Mouse (Mus musculus): ENCODE data around the gene Dtx2.
A peak's percentile ranks its signal among the peaks of the same experiment; 100 is the strongest.

The Dtx2 gene

DNA sequence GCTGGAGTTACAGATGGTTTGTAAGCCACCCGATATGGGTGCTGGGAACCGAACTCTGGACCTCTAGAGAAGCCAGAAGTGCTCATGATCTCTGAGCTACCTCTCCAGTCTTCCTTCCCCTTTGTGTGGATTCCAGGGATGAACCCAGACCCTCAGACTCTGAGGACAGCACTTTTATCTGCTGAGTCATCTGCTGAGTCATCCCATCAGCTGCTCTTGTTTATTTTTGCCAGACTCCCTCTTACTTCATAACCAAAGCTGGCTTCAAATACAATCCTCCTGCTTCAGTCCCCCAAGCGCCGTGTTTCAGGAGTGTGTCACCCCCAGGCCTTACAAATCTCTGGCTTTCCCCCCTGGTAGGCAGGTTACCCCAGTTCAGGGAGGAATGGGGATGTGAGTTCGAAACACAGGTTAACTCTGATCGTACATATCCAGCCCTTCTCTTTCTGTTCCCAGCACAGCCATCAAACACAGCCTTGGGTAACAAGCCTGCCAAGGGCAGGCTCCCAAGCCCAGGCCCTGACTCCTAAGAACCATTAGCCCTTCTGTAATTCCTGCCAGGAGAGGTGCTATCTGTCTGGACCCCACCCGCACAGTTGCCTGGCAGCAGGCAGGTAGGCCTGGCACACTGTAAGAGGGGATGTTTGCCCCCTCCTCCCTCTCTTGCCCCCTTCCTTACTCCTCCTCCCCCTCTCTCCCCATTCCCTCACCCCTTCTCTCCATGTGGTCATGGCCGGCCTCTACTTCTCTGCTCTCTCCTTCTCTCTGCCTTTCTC lies 18.5 kb upstream of the Dtx2 start:
- DNase-seq (ENCODE audit: low spot score), result no peak

DNA sequence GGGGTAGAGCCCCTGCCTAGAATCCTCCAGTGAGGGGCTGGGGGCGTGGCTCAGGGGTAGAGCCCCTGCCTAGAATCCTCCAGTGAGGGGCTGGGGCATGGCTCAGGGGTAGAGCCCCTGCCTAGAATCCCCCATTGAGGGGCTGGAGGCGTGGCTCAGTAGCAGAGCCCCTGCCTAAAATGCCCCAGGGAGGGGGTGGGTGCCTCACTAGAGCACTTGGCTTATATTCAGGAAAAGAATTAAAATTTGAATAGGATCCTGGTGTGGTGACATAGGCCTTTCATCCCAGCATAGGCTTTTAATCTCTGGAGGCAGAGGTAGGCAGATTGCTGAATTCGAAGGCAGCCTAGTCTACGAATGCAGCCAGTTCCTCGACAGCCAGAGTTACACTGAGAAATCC lies 15.2 kb upstream of the Dtx2 start:
- no peak for DNase-seq (ENCODE audit: low spot score)

DNA sequence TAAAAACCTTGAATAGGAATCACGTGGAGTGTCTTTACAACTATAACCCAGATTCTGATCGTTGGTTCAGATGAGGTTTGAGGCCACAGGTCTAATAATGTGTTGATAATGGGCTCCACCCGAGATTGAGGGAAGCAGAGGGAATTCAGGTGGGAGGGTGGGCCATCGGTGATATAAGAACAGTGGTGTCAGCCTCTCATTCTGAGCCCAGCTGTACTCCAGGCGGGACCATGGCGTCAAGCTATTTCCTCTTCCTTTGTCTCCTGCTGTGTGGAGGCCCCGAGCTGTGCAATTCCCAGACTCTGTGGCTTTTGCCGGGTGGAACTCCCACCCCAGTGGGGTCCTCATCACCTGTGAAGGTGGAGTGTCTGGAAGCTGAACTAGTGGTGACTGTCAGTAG lies 14.7 kb upstream of the Dtx2 start, which contains the start of gene Zp3:
TSS of gene Zp3 (plus strand) at position 196 of the 400 bp plus-strand sequence.
- DNase-seq (ENCODE audit: low spot score), result no peak

DNA sequence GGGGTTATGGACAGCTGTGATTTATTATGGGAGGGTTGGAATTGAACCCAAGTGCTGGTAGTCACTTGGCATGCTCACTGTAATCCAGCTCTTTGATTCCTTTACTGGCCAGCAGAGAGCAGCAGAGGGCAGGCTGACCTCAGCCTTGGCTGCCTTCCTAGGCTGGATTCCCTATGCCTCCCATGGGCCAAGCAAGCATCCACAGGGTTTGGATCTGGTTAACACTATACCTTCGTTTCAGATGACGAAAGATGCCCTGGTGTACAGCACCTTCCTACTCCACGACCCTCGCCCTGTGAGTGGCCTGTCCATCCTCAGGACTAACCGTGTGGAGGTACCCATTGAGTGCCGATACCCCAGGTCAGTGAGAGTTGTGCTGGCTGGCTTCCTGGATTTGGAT lies 12.2 kb upstream of the Dtx2 start:
- DNase-seq (ENCODE audit: low spot score), result peak; percentile 38

DNA sequence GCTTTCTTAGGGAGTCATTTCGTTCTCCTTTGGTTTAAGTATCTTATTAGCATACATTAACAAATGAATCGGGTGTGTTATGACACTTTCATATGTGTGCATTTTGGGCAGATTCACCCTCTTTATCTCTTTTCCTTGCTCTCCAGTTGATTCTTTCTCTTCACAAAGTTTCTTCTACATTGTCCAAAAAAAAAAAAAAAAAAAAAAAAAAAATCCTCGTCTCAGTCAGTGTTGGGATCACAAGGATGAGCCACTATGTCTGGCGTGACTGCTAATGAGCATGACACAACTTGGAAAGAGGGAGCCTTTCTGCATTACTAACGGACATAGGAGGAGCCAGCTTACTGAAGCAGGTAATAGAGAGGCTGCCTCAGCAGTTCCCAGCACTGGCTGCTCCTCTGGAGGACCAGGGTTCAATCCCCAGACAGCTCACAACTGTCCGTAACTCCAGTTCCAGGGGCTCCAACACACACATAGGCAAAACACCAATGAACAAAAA lies 10.0 kb upstream of the Dtx2 start:
- no peak for DNase-seq (ENCODE audit: low spot score)

DNA sequence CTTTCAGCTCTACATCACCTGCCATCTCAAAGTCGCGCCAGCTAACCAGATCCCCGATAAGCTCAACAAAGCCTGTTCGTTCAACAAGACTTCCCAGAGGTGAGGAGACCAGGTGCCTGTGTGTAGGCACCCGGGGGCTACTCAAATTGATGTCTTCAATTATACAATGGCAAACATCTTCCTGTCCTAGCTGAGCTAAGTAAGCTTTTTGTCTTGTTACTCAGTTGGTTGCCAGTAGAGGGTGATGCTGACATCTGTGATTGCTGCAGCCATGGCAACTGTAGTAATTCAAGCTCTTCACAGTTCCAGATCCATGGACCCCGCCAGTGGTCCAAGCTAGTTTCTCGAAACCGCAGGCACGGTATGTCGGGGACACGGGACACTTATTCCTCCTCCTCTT lies 7.4 kb upstream of the Dtx2 start:
- no peak for DNase-seq (ENCODE audit: low spot score)

DNA sequence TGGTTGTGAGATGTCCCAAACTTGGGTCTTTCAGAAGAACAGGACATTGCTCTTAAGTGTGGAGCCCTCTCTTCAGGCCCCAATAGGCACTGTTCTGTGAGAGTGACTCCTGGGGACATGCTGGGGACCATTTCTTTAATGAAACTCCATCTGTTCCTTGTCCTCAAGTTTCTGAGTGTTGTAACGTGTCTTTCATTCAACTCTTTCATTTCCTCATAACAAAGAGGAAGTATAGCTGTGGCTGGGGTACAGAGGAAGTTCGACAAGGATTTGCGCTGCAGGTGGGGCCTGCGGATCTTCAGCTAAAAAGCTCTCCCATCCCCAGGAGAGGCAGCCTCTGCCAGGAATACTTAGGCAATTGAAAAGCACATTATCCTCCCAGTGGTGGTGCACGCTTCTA lies 4.0 kb upstream of the Dtx2 start:
- DNase-seq (ENCODE audit: low spot score), result no peak

DNA sequence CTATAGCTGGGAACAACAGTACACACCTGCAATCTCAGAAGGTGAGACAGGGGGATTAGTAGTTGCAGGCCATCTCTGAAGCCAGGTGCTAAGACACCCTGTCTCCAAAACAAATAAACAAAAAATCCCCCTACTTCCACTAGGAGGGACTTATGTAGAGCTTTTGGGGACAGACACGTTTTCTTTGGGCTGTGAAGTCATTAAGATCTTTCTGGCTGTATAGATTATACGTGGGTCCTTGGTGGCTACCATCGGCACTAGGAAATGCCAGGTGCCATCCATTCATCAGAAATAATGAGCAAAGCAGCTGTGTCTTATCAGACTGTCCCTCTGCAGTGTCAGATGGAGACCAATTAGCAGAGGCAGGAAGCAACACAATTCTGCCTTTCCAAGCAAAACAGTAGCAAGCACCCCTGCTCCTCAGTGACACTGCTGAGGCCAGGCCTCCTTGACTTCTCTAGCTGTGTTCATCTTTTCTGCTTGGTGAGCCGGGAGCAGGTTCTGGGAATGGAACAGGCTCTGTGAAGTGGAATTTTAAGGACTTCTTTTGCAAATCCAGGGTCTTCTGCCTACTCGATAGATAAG lies 1.1 kb upstream of the Dtx2 start:
- DNase-seq (ENCODE audit: low spot score), result no peak

DNA sequence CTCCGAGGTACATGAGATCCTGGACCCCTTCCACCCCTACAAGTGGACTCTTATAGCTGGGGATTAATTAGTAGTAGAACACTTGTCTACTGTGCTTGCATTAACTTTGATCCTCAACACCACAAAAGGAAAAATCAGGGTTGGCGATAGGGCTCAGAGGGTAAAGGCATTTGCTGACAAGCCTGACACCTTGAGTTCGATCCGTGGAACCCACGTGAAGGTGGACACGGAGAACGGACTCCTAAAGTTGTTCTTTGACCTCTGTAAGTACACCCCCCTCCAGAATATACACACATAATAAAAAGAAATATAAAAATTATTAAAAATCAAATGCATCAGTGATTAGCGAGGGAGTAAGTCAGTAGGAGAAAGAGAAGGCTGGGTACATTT lies 270 bp upstream of the Dtx2 start:
- no peak for DNase-seq (ENCODE audit: low spot score)

DNA sequence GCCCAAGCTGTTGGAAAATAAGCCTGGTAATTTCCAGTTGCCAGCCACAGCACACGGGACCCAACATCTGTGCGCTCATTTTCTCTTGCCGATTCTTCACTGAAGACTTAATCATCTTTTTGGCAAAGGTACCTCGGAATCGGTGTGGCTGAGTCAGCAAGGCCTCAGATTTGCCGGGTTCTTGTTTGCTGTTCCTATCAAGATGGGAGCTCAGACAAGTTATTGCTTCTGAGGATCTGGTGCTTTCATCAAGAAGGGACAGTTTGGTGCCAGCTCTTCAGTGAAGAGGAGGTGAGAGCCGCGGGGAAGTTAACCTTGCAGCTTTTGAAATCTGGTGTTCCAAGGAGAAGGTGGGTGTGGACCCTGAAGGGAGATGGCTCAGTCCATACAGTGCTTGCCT lies 1.6 kb downstream of the Dtx2 start:
- DNase-seq (ENCODE audit: low spot score), result no peak

DNA sequence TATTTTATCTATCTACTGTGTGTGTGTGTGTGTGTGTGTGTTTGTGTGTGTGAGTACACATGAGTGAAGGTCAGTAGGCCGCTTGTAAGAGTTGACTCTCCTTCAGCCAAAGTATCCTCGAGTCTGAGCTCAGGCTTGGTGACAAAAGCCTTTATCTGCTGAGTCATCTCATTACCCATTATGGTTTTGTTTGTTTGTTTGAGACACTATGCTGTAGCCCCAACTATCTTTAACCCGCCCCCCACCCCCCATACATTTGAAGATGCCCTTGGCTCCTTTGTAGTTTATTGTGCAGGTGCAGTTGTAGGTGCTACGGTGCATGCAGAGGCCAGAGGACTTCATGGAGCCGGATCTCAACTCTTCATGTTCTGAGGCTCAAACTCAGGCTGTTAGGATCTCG lies 6.6 kb downstream of the Dtx2 start:
- DNase-seq (ENCODE audit: low spot score), result no peak

DNA sequence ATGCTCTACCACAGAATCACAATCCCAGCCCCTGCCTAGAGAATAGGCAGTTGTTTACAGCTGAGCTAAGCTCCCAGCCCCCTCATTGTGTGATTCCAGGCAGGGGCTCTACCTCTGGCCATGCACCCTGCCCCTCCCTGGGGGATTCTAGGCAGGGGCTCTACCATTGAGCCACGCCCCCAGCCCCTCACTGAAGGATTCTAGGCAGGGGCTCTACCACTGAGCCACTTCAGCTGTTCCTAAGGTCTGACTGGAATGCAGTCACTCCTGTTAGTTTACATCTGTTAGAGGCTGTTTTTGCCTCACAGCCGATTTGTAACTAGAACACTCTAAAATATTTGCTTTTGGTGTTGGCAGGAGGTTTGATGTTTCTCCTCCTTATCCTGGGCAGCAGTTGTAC lies 7.7 kb downstream of the Dtx2 start:
- no peak for DNase-seq (ENCODE audit: low spot score)

DNA sequence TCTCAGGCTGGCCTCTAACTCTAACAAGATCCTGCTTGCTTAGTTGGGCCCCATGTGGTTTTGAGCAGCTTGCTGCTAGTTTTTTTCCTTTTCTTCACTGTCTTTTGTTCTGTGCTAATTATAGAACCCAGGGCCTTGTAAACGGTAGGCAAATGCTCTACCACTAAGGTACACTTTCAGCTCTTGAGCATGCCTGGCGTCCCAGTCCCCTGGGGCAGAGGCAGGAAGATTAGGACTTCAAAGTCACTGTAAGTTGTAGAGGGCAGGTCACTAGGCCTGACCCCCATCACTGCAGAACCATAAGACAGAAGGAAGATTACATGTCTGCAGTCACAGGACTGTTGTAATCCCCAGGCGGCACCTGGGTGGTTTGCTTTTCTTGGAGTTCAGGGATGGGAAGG lies 8.2 kb downstream of the Dtx2 start:
- DNase-seq (ENCODE audit: low spot score), result no peak

DNA sequence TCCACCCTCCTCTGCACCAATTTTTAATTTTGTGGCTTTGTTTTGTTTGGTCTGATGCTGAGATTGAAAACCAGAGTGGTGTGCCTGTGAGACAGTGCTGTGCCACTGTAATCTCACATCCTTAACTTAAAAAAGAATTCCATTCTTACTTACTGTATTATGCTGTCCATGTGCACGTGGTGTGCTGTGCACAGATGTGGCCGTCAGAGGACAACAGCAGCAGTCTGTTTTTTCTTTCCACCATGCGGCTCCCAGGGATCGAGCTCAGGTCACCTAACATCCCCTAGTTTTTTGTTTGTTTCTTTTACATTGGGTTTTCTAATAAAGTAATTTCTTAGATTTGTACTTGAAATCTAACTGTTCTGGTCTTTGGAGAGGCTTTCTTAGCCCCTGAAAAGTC lies 9.9 kb downstream of the Dtx2 start:
- no peak for DNase-seq (ENCODE audit: low spot score)

DNA sequence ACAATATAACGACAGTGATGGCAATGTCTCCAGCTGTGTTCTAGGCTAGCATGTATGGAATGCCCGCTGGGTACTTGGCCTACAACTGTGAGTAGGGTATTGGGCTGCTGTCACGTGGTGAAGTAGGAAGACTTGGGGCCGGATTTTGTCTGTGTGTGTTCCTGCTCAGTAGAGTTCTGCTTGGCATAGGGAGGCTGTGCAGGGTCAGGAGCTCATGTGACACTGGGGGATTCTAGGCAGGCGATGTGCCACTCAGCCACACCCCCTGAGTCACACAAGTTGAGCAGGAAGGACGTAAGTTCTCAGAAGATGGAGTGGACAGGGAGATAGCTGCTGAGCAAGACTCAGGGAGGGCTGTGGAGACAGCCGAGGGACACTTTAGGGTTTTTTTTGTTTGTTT lies 13.1 kb downstream of the Dtx2 start:
- DNase-seq (ENCODE audit: low spot score), result no peak

DNA sequence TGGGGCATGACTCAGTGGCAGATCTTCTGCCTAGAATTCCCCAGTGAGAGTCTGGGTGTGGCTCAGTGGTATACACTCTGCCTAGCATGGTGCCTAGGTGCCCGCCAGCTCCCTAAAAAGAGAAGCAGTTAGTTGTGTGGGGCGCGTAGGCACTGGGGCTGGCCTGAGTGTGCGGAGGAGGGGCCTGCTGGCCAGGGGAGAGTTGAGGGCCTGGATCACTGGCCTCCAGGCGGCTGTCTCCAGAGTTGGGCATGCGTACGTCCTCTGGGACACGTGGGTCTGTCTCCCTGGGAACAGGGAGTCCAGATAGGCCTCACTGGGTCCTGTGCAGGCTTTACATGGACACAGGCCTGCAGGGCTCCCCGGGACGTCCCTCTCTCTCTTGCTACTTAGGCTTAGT lies 20.3 kb downstream of the Dtx2 start:
- no peak for DNase-seq (ENCODE audit: low spot score)

DNA sequence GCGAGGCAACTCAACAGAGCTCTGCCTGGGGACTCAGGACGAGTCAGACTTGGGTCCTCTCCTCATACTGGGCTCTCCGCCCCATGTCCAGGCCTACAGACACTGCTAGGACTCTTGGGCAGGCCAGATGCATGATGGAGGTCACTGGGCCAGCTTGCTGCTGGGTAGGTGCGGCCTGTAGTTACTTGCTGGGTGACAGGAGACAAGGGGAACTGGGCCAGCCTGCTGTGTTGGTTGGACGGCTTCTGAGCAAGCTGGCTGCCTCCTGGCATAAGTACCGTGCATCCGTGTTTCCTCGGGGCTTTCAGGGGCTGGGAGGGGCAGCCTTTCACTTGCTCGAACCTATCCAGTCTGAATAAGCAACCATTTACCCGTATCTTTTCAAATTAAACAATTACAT lies 21.0 kb downstream of the Dtx2 start:
- no peak for DNase-seq (ENCODE audit: low spot score)

DNA sequence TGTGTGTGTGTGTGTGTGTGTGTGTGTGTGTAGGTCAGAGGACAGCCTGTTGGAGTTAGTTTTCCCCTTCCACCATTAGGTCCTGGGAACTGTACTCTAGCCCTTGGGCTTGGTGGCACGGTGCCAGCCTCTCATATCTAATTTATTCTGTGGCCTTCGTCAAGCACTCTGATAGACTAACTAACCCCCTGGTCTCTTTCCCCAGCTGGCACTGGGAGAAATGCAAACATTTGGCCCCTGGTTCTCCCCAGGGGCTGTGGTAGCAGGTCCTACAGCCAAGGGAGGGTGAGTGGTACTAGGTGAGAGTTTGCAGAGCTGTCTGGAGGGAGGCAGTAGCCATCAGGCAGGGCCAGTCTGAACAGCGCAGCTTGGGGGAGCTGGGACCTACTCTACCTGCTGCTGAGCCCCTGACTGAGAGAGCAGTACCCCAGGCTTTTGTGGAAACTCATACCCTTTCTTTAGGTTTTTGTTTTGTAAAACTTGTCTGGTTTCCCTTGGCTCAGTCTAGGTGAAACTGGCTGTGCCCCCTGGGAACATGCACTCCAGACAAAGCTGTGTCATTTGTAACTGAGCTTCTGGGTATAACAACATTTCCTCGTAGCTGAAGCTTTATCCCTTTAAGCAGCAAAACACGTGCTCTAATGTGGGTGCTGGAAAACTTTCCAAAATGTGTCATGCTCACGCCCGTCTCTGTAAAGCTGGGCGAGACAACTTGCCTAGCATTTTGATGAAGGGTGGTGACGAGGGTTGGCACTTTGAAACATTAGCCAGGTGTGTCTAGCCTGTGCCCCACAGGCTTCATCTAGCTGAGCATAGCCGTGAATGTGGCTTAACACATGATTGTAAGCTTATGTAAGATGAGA lies 21.6 kb downstream of the Dtx2 start:
- DNase-seq (ENCODE audit: low spot score), result peak; percentile 29

DNA sequence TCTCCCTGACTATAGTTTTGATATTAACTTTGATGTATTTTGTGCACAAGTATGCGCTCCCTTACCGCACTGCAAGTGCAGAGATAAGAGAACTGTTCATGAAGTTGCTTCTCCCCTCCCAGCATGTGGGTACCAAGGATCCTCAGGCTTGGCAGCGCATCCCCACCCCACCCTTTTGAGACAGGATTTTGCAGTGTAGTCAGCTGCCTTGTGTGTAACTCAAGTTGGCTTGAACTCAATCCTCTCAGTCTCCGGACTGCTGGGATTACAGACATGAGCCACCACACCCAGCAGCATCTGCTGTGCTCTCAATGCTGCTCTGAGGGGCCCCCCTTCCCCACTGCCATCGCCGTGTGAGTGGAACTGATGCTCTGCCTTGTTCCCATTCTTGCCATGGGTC lies 22.7 kb downstream of the Dtx2 start:
- no peak for DNase-seq (ENCODE audit: low spot score)

DNA sequence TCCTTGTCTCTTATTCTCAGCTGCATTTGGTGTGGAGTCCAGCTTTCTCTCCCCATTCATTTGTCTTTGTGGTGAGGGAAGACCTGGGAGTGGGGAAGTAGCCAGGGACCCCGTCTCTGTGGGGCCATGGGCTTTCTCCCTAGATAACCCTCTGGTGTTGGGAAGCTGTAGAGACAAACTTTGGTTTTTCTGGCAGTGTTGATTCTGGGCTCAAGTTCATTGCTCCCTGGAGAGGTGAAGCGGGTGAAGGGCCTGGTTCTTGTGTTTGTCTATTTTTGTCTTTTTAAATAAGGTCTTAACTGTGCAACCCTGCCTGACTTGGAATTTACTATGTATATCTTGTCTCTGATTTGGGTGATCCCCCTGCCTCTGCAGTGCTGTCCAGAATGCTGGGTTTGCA lies 24.1 kb downstream of the Dtx2 start:
- no peak for DNase-seq (ENCODE audit: low spot score)

DNA sequence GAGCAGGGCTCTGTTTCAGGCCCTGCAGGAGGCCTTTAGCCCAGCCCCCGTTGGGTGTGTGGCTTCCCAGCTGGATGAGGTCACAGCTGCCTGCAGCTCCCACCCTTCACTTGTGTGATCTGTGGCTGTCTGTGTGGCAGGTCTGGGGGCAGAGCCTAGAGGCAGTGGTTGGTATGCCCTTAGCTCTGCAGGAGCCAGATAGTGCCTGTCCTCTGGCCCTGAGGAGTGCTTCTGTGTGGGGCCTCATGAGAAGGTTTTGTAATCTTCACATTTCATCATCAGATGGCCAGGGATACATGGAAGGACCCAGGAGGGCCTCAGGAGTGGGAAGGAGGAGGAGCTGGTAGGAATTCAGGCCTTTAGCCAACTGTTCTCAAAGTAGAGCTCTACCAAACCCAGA lies 25.3 kb downstream of the Dtx2 start:
- no peak for DNase-seq (ENCODE audit: low spot score)

DNA sequence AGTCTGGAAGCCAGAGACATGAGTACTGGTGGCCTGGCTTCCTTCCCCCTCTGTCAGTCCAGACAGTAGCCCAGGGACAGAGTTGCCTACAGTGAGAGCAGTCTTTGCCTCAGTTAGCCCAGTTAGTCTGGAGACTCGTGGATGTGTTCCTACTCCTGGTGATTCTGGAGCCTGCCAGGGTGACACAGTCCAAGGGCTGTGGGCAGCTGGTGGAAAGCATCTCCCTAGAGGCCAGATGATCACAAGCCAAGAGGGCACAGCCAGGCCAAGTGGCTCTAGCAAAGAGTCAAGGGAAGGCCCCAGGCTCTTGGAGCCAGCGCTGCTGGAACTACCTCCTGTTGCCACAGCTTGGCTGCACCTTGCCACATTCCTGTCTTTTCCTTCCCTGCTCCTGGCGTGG lies 31.1 kb downstream of the Dtx2 start:
- DNase-seq (ENCODE audit: low spot score), result no peak

DNA sequence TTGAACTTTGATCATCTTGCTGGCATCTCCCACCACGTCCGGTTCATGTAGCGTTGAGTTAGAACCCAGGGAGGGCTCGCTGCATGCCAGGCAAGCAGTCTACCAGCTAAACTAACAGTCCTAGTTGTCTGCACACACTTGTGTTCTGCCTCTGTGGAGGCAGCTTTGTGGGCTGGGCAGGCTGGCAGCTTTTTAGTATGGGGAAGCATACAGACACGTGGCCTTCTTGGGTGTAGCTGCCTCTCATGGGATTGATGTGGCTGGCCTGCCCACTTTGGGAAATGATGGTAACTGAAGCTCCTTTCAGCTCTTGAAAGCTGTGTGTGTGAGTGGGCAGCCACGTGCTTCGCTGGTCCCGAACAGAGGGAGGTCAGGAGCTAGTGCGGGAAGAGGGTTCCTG lies 32.3 kb downstream of the Dtx2 start:
- no peak for DNase-seq (ENCODE audit: low spot score)
